24 mouse cellular contexts compared by ENCODE assay signal in genomic region chr17:74982880-74983279, GRCm38 (mm10). TPM values are rescaled to one million over a fixed set of nuclear protein-coding genes. Genes with fewer than 3 reads are reported as not detected.
A peak's percentile ranks its signal among the peaks of the same experiment; 100 is the strongest.
DNase-seq lines count a peak whose midpoint lies in the region; ATAC-seq and TF ChIP-seq lines count a peak whose summit lies in the region.
"Had no signal": no experiment of that assay in that cellular context is flagged by ENCODE, and none has a peak within 500 bp of the region (broad histone marks: within the 10 kb centered on the region; RNA-seq: fewer than 3 reads in every experiment).

No protein-coding gene starts in this region.

- H3K27ac ChIP-seq in heart, embryonic 12.5 days (ENCODE audit: poor library complexity, severe bottlenecking), result no peak overlapping the region
- no peak overlapping the region for H3K27ac ChIP-seq in lung, embryonic 14.5 days (ENCODE audit: low read depth)
- no peak overlapping the region for H3K27ac ChIP-seq in lung, embryonic 16.5 days (ENCODE audit: low read length)
- H3K27ac ChIP-seq: embryonic facial prominence, embryonic 10.5 days; embryonic facial prominence, embryonic 12.5 days; forebrain, embryonic 13.5 days; forebrain, embryonic 15.5 days had no signal

- ATAC-seq in heart, embryonic 12.5 days (ENCODE audit: insufficient number of reproducible peaks, low FRiP score), result no peak
- peak; percentile 84 for ATAC-seq in lung, embryonic 14.5 days (ENCODE audit: insufficient read depth)
- ATAC-seq in lung, embryonic 16.5 days (ENCODE audit: low read depth), result peak; percentile 77; the same call in 1 of the 2 replicates
- ATAC-seq: activated CD4-positive, CD25-positive, alpha-beta regulatory T cell, adult 4 months; CD4-positive, CD25-positive, alpha-beta regulatory T cell, adult 4 months; forebrain, embryonic 13.5 days; forebrain, embryonic 15.5 days; Patski had no signal

- 57% methylated on average over 1 of the region's 1 CpGs for WGBS in heart, embryonic 12.5 days
- WGBS in lung, embryonic 14.5 days, result 40% methylated on average over 1 of the region's 1 CpGs
- WGBS in lung, embryonic 16.5 days, result 40% methylated on average over 1 of the region's 1 CpGs

- no peaks in the 10 kb centered on the region for H3K36me3 ChIP-seq in heart, embryonic 12.5 days
- H3K36me3 ChIP-seq in lung, embryonic 14.5 days (ENCODE audit: insufficient read depth), result no peaks in the 10 kb centered on the region
- no peaks in the 10 kb centered on the region for H3K36me3 ChIP-seq in lung, embryonic 16.5 days (ENCODE audit: control insufficient read depth, insufficient read depth, low read length)
- H3K36me3 ChIP-seq: embryonic facial prominence, embryonic 10.5 days; embryonic facial prominence, embryonic 12.5 days; forebrain, embryonic 15.5 days; G1E had no signal

- no peak overlapping the region for H3K4me3 ChIP-seq in heart, embryonic 12.5 days
- no peak overlapping the region for H3K4me3 ChIP-seq in lung, embryonic 14.5 days (ENCODE audit: low read depth, low read length)
- no peak overlapping the region for H3K4me3 ChIP-seq in lung, embryonic 16.5 days (ENCODE audit: low read length)
- H3K4me3 ChIP-seq: embryonic facial prominence, embryonic 10.5 days; embryonic facial prominence, embryonic 12.5 days; forebrain, embryonic 13.5 days; forebrain, embryonic 15.5 days had no signal

- DNase-seq in heart, adult 11 months, result peak; percentile 29
- DNase-seq in lung, embryonic 14.5 days, result peak; percentile 78
- DNase-seq in lung, postnatal 36 days, result no peak
- no peak for DNase-seq in lung, postnatal 4 days
- DNase-seq: adrenal gland, adult 8-10 months; adrenal gland, postnatal 14 days; adrenal gland, postnatal 36 days; B cell, adult 2 months; cerebellum, adult 11-12 months; cerebellum, adult 2 months; cerebellum, adult 9-10 months; cerebellum, postnatal 10 days; cerebellum, postnatal 25 days had no signal

- no peak overlapping the region for H3K4me2 ChIP-seq in heart, embryonic 12.5 days
- H3K4me2 ChIP-seq in lung, embryonic 14.5 days, result no peak overlapping the region
- no peak overlapping the region for H3K4me2 ChIP-seq in lung, embryonic 16.5 days (ENCODE audit: low read depth, low read length)
- H3K4me2 ChIP-seq: embryonic facial prominence, embryonic 12.5 days; forebrain, embryonic 13.5 days; forebrain, embryonic 15.5 days had no signal

- no peaks in the 10 kb centered on the region for H3K27me3 ChIP-seq in heart, embryonic 12.5 days (replicated peaks)
- H3K27me3 ChIP-seq in lung, embryonic 14.5 days (ENCODE audit: insufficient read depth, low read length), result no peaks in the 10 kb centered on the region
- H3K27me3 ChIP-seq in lung, embryonic 16.5 days (ENCODE audit: control insufficient read depth, insufficient read depth, low read depth, low read length), result no peaks in the 10 kb centered on the region
- H3K27me3 ChIP-seq: CH12.LX; embryonic facial prominence, embryonic 12.5 days; forebrain, embryonic 13.5 days; forebrain, embryonic 15.5 days; Patski had no signal

- TF ChIP-seq CTCF in lung, embryonic 14.5 days (IDR thresholded peaks at IDR 0.05; ENCODE audit: low read depth), result no peak

- H3K9ac ChIP-seq in heart, embryonic 12.5 days, result no peak overlapping the region
- no peak overlapping the region for H3K9ac ChIP-seq in lung, embryonic 14.5 days
- H3K9ac ChIP-seq in lung, embryonic 16.5 days (ENCODE audit: low read length), result no peak overlapping the region
- H3K9ac ChIP-seq: embryonic facial prominence, embryonic 12.5 days; forebrain, embryonic 13.5 days; forebrain, embryonic 15.5 days had no signal

- no peaks in the 10 kb centered on the region for H3K4me1 ChIP-seq in heart, embryonic 12.5 days (replicated peaks)
- no peaks in the 10 kb centered on the region for H3K4me1 ChIP-seq in lung, embryonic 14.5 days (ENCODE audit: insufficient read depth)
- H3K4me1 ChIP-seq in lung, embryonic 16.5 days (replicated peaks; ENCODE audit: control insufficient read depth, insufficient read depth, low read length), result no peaks in the 10 kb centered on the region; the same call in 1 of the 2 replicates
- H3K4me1 ChIP-seq: embryonic facial prominence, embryonic 12.5 days; forebrain, embryonic 13.5 days; forebrain, embryonic 15.5 days had no signal

- H3K9me3 ChIP-seq in heart, embryonic 12.5 days (replicated peaks), result no peaks in the 10 kb centered on the region
- H3K9me3 ChIP-seq in lung, embryonic 14.5 days (ENCODE audit: low read depth, low read length), result 0 out of 2 replicates have a peak, but pooled peaks cover 4% of the 10 kb centered on the region
- no peaks in the 10 kb centered on the region for H3K9me3 ChIP-seq in lung, embryonic 16.5 days (ENCODE audit: control insufficient read depth, low read length)
- H3K9me3 ChIP-seq: embryonic facial prominence, embryonic 10.5 days; embryonic facial prominence, embryonic 12.5 days; forebrain, embryonic 13.5 days; forebrain, embryonic 15.5 days; G1E had no signal

RNA-seq across cellular contexts. Expression of gene Ltbp1, which starts 22.5 kb away (rescaled TPM):
- polyA plus RNA-seq in heart, embryonic 12.5 days (2016; fragmentation: Nextera tagmentation; extraction: Ambion mirVana), result 58.8 and 59.3 TPM in 2 replicates
- polyA plus RNA-seq in lung, embryonic 14.5 days (2014; fragmentation: Nextera tagmentation; extraction: Ambion mirVana), result 32.9 and 33.8 TPM in 2 replicates
- 24.2 and 24.4 TPM in 2 replicates for polyA plus RNA-seq in lung, embryonic 16.5 days (2015; fragmentation: Nextera tagmentation; extraction: Ambion mirVana)
- polyA plus RNA-seq: G1E had no signal

Comparison
In these comparisons a context has a peak if more than half of its experiments do, and no peak if none do; other contexts are left out.
1. DNase-seq: peak in heart, adult 11 months (single experiment) and lung, embryonic 14.5 days (single experiment); none in lung, postnatal 36 days (single experiment) and lung, postnatal 4 days (0 of 2).